Mouse (Mus musculus): ENCODE data around the gene Myrf.
"Not testable (repeated sequence)": the region's sequence is repeated elsewhere in the genome, so short reads cannot be mapped to it uniquely, and the experiment has no call there.

Gene Myrf

DNA sequence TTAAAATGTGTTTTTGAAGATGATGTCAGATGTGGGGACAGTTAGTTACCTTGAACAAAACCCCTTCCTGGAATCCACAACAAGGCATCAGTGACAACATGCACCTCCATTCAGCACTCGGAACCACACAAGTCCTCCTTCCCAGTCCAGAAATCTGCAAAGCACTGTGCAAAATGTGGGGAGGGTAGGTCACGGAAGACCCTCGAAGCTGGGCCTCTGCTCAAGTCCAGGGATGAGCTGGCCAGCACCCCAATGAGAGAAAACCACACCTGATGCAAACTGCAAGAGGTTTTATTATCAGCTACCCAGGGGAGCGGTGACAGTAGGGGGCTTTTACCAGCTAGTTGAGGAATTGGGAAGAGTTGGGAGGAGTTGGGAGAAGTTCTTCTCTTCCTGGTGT lies 65.6 kb downstream of the Myrf start:
- no peak for DNase-seq

DNA sequence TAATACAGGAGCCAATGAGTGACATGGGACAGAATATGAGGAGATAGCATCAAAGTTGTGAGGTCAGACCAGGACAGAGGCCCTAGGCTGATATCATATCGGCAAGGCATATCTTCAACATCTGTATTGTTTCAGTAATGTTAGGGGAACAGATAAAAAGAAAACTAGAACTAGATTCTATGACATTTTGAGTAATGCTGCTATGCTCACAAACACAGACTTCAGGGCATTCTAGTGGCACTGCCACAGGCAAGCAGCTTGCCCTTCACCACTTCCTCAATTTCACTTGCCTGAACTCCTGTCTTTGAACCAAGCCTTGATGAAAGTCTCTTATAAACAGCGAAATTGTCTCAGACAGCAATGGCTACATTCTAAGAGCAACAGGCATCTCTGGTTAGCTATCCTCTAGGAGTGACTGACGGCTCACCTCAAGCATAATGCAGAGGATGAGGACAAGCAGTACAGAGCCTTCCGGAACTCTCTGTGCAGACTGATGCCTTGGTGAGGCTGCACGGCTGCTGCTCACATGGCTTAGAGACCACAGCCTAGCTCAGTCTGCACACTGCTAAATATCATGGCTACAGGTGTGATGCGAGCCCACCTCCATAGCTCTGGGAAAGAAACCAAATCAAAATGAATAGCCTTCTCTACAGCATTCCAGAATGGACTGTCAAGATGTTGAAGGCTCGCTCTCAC lies 66.6 kb downstream of the Myrf start:
- DNase-seq = no peak

DNA sequence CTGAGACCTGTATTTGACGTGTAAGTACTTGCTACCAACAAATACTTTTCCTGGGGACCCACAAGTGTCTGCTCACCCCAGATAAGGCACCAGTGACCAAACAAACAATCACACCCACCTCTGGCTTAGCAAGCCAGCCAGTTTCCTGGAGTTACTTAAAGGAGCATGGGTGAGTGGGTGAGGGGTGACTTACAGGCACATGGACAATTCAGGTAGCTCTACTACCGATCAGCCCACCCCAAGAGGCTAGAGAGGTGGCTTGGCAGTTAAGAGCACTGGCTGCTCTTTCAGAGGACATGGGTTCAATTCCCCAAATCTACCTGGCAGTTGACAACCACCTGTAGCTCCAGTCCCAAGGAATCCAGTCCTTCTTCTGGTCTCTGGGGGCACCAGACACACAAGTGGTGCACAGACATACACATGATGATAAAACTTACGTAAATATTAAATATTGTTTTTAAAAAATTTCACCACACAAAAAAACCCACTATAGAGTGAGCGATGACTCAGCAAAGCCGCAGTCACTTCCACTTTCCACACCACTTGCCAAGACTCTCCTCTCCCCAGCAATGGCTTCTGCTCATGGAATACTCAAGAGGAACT lies 67.3 kb downstream of the Myrf start:
- no peak for DNase-seq

DNA sequence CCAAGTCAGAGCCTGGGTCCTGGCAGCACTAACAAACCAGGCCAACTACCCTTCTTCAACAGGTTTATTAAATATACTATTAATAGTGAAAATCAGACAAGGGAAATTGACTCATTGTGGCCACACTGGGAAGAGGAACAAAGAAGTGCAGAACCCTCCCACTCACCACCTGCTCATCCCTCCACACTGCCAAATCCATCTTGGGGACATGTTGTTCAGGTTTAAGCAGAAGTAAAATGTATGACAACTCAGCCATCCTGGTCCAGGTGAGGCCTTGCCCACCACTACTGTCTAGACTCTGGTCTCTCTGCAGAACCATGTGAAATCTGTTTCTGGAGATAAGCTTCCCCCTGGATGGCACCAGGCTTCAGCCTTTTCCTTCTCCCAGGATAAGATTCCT lies 68.7 kb downstream of the Myrf start:
- DNase-seq = no peak

DNA sequence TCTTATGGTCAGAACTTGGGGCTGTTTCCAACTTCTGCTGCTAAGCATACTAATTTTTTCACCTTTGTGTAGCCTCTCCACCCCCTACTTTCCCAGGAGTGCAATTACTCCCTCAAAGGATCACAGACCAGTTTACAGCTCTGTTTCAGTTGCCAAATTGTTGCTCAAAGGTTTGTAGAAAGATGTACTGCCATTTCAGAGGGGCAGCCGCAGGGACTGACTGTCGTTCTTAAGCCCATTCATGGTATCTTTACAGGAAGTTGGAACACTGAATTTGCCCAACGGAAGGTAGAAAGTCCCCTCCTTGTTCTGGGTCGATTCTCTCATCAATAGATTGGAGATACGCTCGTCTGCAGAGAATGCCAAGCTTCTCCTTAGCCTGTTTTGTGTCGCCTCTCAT lies 69.2 kb downstream of the Myrf start:
- DNase-seq = no peak

DNA sequence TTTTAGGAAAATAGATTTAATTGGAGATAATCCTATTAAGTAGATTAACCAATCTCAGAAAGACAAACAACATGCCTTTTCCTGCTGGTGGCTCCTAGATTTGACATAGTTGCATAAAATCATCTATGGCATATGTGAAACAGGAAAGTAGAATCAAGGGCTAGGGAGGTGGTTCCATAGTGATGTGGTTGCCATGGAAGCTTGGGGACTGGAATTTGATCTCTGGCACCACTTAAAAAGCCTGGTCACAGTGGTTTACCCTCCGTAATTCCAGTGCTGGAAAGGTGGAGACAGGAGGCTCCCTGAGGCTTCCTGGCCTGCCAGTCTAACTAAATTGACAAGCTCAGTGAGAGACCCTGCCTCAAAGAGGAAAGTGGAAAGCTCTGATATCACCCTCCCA lies 70.1 kb downstream of the Myrf start:
- no peak for DNase-seq

DNA sequence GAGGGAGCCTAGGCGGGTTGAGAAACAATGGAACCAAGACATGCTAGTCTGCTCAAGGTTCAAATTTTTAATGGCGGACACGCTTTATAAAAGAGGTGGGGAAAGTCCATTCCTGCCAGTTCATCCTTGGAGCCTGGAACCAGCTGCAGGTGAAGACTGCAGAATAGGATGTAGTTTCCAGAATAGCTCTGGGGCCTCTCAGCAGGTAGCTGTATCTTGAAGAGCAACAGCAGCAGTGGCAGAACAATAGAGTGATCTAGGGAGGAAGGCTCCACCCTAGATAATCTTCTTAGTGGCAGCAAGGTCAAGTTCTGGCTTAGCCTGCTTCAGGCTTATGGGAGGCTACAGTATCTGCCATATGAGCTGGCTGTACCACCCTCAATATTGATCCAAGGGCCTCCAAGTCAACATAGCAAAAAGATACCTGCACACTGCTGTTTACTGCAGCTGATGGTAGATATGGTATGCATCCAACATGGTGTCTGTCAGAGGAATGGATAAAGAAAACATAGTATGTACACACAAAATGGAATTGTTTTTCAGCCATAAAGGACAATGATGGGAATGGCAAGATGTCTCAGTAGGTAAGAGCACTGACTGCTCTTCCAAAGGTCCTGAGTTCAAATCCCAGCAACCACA lies 70.7 kb downstream of the Myrf start:
- DNase-seq = not testable (repeated sequence)

DNA sequence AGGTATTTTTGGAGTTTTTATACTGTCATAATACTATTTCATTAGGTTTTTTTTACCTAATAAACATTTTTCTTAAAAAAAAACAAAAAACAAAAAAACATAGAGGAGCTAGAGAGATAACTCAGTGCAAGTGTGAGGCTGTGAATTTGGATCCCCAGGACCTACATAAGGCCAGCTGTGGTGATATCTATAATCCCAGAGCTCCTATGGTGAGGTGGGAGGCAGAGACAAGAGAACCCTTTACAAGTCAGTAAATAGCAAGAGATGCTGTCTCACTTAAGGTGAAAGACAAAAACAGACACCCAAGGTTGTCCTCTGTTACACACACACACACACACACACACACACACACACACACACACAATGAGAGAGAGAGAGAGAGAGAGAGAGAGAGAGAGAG lies 71.4 kb downstream of the Myrf start:
- DNase-seq = no peak

DNA sequence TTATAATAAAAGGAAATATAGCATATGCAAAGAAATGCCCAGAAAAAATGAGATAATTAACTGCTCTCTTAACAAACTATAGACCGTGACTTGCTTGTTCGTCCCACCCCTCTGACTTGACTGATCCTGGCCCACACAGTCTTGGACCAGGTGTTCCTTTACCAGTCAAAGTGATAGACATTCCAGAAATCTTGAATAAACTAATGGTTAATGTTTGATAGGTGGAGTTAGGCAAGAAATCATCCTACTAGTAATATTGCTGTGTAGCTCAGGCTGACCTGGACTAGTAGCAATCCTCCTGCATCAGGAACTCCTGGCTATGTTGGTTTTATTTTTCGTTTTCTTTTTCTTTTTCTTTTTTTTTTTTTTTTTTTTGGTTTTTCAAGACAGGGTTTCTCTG lies 72.1 kb downstream of the Myrf start:
- DNase-seq = no peak

DNA sequence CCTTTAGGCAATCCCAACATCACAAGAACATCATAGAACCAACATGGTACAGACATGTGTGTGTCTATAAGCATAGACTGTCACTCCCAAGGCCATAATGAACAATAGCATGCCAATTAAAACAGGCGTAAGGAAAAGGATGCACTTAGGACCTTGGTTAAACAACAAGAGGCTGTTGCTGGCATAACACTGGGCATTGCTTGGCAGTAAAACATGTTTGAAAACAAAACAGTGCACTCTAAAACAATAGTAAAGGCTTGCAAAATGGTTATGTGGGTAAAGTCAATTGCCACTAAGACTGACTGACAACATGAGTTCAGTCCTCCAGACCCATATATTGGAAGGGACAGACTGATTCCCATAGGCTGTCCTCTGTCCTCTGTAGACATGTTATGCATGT lies 72.6 kb downstream of the Myrf start:
- DNase-seq = no peak

DNA sequence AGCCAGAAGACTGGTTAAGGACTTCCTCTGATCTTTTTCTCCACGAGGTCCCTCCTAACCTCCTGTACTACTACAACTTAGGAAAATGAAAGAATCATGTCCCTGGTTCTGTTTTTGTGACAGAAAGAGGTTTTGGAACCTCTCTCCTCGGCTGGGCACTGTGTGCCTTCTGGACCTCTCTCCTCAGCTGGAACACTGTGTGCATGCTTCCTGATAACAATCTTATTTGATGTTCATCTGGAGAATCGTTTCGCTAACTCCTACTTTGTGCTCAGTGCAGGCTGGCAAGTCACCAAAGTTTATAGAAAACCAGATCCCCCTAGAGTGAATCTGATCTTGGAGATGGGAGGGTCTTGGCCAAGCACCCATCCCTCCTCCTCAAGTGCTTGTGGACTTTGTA lies 73.4 kb downstream of the Myrf start:
- DNase-seq = no peak

DNA sequence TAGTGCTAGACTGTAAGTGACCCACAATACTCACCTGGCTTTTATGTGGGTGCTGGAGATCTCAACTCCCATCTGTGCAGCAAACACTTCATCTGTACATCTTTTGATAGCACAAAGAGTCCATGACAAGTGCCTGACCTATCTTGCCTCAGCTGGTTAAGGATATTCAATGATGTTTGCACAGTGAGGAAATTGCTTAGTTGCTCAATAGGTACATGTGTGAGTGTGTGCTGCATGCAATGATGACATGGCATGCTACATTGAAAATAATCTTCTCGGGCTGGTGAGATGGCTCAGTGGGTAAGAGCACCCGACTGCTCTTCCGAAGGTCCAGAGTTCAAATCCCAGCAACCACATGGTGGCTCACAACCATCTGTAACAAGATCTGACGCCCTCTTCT lies 74.6 kb downstream of the Myrf start:
- DNase-seq = not testable (repeated sequence)

DNA sequence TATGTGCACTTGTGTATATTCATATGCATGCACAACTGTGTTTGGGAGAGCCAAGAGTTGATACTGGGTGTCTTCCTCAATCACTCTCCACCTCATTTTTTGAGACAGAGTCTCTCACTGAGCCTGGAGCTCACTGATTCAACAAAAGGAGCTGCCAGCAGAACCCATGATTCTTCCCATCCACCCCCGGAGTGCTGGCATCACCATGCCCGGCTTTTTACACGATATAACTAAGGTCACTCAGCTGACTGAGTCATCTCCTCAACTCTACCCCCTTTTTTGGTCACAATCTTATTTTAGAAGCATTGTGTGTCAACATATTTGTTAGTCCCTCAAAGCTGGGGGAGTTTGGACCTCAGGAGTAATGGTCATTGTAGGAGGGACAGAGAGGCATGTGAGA lies 76.7 kb downstream of the Myrf start:
- no peak for DNase-seq
